Mouse (Mus musculus) embryo, embryonic 11 days (tissue): Measurements from ENCODE around the gene Olfr725.

Source experiments
- DNase-seq: peaks from one replicate; pipeline ENCODE4 v3.0.0-alpha.2; 2015

Olfr725 gene

DNA sequence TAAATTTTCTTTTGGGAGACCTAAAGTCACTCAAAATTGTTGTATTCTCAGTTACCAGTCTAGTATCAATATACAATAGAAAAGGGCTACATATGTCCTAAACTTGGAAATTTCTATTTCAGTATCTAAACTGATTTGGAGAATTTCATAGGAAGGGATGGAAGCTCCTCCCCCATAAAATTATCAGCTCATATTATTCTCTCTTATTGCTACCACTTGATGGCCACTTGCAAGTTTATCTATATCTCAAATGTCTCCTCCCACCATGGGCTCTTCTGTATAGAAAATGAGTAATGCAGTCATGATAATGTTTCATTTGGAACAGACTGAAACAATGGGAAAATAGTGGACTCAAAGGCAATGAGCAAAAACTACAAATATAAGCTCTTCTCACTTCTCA is at the start of gene Olfr725:
TSS of gene Olfr725 (minus strand) at position 101 of the 400 bp plus-strand sequence.
- DNase-seq = no peak

- no peak for DNase-seq
Observed at GRCm38 (mm10) chr14:50062733-50063104, 22.5 kb upstream of the Olfr725 start.

GRCm38 (mm10) chr14:50061955-50062732 is 22.0 kb upstream of the Olfr725 start:
- peak; percentile 89 for DNase-seq

GRCm38 (mm10) chr14:50061590-50061954 is 21.4 kb upstream of the Olfr725 start:
- no peak for DNase-seq

- DNase-seq = peak; percentile 62
Observed at GRCm38 (mm10) chr14:50061179-50061578, 21.0 kb upstream of the Olfr725 start.

GRCm38 (mm10) chr14:50032041-50032440 is 8.1 kb downstream of the Olfr725 start:
- no peak for DNase-seq

GRCm38 (mm10) chr14:50031356-50031755 is 8.8 kb downstream of the Olfr725 start:
- no peak for DNase-seq

DNA sequence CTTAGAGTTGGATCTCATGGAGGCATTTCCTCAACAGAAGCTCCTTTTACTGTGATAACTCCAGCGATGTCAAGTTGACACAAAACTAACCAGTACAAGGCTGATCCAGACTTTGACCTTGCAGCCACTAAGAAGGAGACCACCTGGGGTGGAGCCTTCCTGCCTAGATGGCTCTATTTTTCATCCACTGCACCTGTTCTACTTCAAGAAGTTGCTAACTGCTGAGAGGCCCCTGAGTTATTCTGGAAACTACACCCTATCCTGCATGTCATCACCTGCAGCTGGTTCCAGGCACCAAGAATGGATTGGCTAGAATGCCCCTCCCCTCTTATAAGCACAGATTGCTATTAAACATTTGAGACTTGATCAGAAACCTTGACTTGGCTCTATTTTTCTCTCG is 13.8 kb downstream of the Olfr725 start:
- DNase-seq = no peak
